Mouse (Mus musculus) spleen, adult 2 months (tissue): Measurements from ENCODE around the gene Foxd4. TPM values are rescaled to one million over a fixed set of nuclear protein-coding genes. Genes with fewer than 3 reads are reported as not detected.

ENCODE experiments used
- DNase-seq, 2 experiments: peaks; one replicate each; pipeline versions ENCODE4 v3.0.0 to v3.0.0-alpha.2; 2012 to 2021; ENCODE audit warnings: low spot score in 2 of 2, low read depth in 1 of 2
- H3K27ac ChIP-seq: fragments of 200-500 bp; 2 replicates; pipeline ENCODE4 v1.5.1; 2012; ENCODE audit warnings: low read length, inconsistent platforms; ENCODE audit not compliant: insufficient read depth
- H3K27me3 ChIP-seq: fragments of 200-500 bp; 2 replicates; pipeline ENCODE4 v1.6.1; 2012; ENCODE audit warnings: mild to moderate bottlenecking, moderate library complexity, low read length, inconsistent platforms; ENCODE audit not compliant: control insufficient read depth, insufficient read depth
- H3K36me3 ChIP-seq: fragments of 200-500 bp; 2 replicates; pipeline ENCODE4 v1.6.1; 2012; ENCODE audit warnings: mild to moderate bottlenecking, low read length, inconsistent platforms; ENCODE audit not compliant: control insufficient read depth, insufficient read depth
- H3K4me1 ChIP-seq: fragments of 200-500 bp; 2 replicates; pipeline ENCODE4 v1.6.1; 2011; ENCODE audit warnings: inconsistent platforms; ENCODE audit not compliant: control insufficient read depth, insufficient read depth, insufficient read length
- H3K4me3 ChIP-seq: fragments of 200-500 bp; 2 replicates; pipeline ENCODE4 v1.5.1; 2011; ENCODE audit warnings: mild to moderate bottlenecking, inconsistent platforms; ENCODE audit not compliant: insufficient read depth, insufficient read length; ENCODE audit errors: extremely low read depth
- CTCF ChIP-seq: fragments of 200-500 bp; IDR thresholded peaks from 2 replicates; pipeline ENCODE4 v1.5.1; 2011; ENCODE audit warnings: mild to moderate bottlenecking, inconsistent platforms; ENCODE audit not compliant: insufficient read depth, insufficient read length, insufficient replicate concordance; ENCODE audit errors: extremely low read depth
- POLR2A ChIP-seq: fragments of 200-500 bp; IDR thresholded peaks from 2 replicates; pipeline ENCODE4 v1.6.1; 2011; ENCODE audit warnings: low read depth, low read length, inconsistent platforms
- WGBS: fragments of 180-500 bp; shearing (Covaris S2); methylation state at CpG from one replicate; pipeline ENCODE4 v1.1.7; 2018; 5-methylcytosine and 5-hydroxymethylcytosine counted together
- polyA plus RNA-seq: library from polyadenylated mRNA; depleted of rRNA; stranded (reverse); fragments of >200 nt; gene quantifications from 2 replicates; pipeline ENCODE4 v1.2.3, GENCODE M21; 2012

Gene Foxd4
- polyA plus RNA-seq, 1 experiment = 0.13 TPM

DNA sequence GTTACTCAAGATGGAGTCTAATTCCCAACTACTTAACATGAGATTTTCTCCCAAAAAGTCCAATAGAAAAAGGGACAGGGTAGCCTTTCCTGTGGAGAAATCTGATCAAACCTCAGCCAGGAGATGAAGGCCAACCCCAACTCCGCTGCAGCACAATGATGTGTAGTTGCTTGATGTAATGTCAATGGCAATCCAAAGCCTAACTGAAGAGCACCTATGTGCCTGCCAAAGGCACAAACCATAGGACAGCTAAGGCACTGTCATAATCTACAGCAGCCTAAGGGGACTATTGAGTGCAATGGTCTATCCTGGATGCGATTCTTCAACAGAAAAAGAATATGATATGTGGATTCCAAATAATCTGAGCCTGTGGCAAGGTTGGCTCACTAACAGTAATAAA, 1.8 kb upstream of the Foxd4 start:
- Histone ChIP-seq H3K4me1 (peaks cover 11% of the 10 kb centered on the region), H3K27ac (no peak overlapping the region), H3K4me3 (no peak overlapping the region), H3K27me3 (peaks cover 18% of the 10 kb centered on the region), H3K36me3 (no peaks in the 10 kb centered on the region)
- no peak for DNase-seq
- WGBS = 67% methylated on average over 2 of the region's 2 CpGs
- TF ChIP-seq POLR2A (no peak), CTCF (no peak)

DNA sequence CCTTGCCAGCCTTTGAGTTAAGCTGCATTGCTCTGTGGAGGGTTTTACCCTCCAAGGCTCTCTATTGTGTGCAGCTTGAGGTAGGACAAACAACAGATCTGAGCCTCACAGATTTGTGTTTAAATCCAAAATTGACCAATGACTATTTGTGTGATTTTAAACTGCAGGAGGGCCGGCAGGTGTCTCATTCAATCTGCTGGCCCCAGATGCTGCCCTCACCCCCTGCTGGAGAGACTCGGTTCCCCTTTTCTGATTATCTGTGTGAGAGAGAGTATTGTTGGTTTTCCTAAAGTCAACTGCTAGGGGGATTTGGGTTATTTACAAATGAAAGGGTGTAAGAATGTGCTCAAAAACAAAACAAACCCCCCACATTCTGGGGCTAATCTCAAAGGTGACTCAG, 1.3 kb upstream of the Foxd4 start:
- WGBS = 0% methylated on average over 2 of the region's 2 CpGs

DNA sequence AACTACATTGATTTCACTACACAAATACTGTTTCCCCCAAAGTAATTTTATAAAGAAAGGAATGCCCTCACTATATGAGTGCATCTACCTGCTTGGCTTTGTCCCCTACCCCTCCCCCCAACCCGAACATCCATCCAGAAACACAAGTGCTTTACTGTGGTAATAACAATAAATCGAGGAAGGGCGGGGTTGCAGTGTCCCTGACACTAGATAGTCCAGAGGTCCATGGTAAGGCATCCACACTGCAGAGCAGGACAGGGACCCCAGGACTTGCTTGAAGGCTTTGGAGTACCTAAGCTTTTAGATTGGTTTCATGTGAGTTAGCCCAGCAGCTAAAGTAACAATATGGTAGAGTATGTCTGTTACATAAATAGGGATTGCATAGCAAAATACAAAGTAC, 669 bp upstream of the Foxd4 start:
- peaks cover 22% of the 10 kb centered on the region for H3K27me3 ChIP-seq
- peaks cover 11% of the 10 kb centered on the region for H3K4me1 ChIP-seq
- no peak for DNase-seq
- 15% methylated on average over 3 of the region's 3 CpGs for WGBS
- TF ChIP-seq POLR2A (no peak), CTCF (no peak)
- no peak overlapping the region for H3K4me3 ChIP-seq
- H3K36me3 ChIP-seq = no peaks in the 10 kb centered on the region
- no peak overlapping the region for H3K27ac ChIP-seq

More for the DNA sequence above, 1.3 kb upstream of the Foxd4 start:
- no peak overlapping the region for H3K27ac ChIP-seq
- peaks cover 19% of the 10 kb centered on the region for H3K27me3 ChIP-seq
- DNase-seq = no peak
- H3K4me3 ChIP-seq = no peak overlapping the region
- no peaks in the 10 kb centered on the region for H3K36me3 ChIP-seq
- no peak for TF ChIP-seq POLR2A
- no peak for TF ChIP-seq CTCF
- peaks cover 11% of the 10 kb centered on the region for H3K4me1 ChIP-seq

DNA sequence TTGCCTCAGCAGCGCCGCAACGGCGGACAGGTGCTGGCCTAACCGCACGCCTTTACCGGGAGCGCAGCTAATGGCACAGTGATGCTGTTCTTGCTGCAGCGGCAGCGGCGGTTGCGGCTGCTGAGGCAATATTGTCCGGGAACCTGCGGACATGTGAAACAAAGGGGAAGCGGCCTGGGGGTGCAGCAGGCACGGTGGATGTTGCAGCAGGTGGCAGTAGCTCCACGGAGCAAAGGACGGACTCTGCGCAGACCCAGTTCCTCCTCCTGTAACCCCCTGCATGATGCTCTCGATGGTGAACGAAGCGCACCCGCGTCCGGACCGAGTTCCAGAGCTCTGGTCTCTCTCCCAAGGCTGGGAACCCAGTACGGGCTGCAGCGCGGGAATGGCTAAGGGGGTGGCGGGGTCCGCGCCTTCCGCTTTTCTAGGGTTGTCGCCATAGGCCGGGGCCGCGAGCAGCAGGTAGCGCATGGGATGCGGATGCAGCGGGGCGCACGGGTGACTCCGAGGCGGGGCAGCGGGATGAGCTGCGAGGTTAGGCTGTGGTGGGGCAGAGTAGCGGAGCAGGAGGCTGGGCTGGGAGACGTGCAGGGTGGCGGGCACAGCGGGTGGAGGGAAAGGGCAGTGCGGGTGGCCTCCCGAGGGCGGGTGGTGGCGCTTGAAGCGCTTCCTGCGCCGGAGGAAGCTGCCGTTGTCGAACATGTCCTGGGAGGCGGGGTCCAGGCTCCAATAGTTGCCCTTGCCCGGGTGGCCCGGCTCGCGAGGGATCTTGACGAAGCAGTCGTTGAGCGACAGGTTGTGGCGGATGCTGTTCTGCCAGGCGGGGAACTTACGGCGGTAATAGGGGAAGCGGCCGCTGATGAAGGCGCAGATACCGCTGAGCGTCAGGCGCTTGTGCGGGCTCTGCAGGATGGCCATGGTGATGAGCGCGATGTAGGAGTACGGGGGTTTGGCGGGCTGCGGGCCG, 1.1 kb downstream of the Foxd4 start:
- H3K4me1 ChIP-seq = peaks cover 11% of the 10 kb centered on the region
- no peak overlapping the region for H3K27ac ChIP-seq
- peak in 1 of 2 experiments; percentile 17 for DNase-seq
- no peaks in the 10 kb centered on the region for H3K36me3 ChIP-seq
- H3K27me3 ChIP-seq = peaks cover 23% of the 10 kb centered on the region
- no peak for TF ChIP-seq CTCF
- no peak for TF ChIP-seq POLR2A
- 2% methylated on average over 84 of the region's 84 CpGs for WGBS
- H3K4me3 ChIP-seq = peak overlapping the region; percentile 35; the same call in 1 of the 2 replicates

DNA sequence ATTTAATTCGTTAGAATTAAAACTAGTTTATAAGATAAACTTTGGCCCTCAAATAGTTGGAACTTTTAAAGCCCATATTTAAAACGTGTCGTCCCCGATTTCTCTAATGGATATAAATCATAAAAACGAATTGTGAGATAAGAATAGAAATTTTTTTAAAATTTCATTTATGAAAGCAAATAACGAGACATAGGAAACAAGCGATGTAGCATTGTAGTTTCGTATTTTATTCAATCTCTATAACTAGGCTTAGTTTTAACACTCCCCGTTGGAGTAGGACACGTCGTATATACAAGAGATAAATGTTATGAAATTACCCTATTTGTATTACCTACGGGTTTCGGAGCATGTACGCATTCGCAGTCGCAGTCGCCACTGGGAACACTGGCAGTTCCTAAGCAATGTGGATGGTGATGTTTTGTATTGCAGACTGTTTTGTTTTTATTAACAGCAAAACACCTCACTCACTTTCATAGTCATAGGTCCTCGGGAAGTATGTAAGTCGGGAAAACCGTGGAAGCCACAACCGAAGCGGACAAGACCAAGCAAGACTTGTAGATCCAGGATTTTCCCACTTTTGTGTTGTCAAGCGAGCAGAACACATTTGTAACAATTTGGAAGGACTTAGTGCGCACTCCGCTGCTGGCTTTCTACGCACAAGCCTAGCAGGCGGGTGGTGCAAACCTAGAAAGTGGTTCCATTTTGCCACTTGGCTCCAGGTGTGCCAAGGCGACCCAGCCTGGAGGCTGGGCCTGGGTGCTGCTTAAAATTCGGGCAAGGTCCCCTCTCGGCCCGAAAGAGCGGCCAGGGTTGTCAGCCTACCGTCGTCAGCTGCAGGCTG, 2.0 kb downstream of the Foxd4 start:
- TF ChIP-seq POLR2A = no peak
- H3K27me3 ChIP-seq = peaks cover 23% of the 10 kb centered on the region
- H3K27ac ChIP-seq = no peak overlapping the region
- no peak for DNase-seq
- peaks cover 11% of the 10 kb centered on the region for H3K4me1 ChIP-seq
- H3K4me3 ChIP-seq = no peak overlapping the region
- WGBS = 8% methylated on average over 34 of the region's 34 CpGs
- no peaks in the 10 kb centered on the region for H3K36me3 ChIP-seq

DNA sequence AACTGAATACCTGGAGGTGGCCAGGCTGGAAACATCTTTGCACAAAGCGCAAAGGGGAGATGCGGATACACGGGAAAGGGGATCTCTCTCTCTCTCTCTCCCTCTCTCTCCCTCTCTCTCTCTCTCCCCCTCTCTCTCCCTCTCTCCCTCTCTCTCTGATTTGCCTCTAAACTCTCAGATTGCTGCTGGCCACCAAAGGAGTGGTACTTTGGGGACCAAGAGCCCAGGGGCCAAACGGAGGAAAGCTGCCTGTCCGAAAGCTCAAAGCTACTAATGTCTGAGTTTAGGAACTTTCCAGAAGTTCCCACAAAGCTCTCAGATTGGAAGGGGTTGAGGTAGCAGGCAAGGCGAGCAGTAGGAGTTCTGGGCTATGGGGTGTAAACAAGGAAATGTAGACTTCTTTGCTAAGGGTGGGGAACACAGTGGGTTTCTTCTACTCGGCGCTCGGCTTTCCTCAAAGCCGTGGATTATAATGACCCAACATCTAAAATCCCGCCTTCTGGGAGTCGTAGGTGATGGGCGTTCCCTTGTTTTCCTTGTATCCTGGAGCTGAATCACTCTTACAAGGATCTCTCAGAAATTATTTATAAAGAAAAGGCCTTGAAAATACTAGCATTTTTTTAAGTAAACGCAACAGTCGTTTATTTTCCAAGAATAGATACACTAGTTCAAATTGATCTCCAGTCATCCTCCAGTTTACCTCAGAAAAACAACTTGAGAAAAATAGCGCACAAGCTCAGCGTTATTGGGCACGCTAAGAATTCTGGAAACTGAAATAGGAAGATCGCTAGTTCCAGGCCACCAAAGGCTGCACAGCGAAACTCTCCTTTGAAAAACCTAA, 2.9 kb downstream of the Foxd4 start:
- no peak overlapping the region for H3K27ac ChIP-seq
- no peak for TF ChIP-seq CTCF
- no peak for TF ChIP-seq POLR2A
- no peaks in the 10 kb centered on the region for H3K36me3 ChIP-seq
- H3K27me3 ChIP-seq = peaks cover 22% of the 10 kb centered on the region
- no peak for DNase-seq
- 10% methylated on average over 20 of the region's 20 CpGs for WGBS
- H3K4me3 ChIP-seq = no peak overlapping the region
- peaks cover 11% of the 10 kb centered on the region for H3K4me1 ChIP-seq
